Mouse (Mus musculus): ENCODE measurements around the gene Clrn2. TPM values are rescaled to one million over a fixed set of nuclear protein-coding genes. Genes with fewer than 3 reads are reported as not detected.

Gene Clrn2
- polyA plus RNA-seq (2012; rRNA removed) = not detected in 2 replicates

DNA sequence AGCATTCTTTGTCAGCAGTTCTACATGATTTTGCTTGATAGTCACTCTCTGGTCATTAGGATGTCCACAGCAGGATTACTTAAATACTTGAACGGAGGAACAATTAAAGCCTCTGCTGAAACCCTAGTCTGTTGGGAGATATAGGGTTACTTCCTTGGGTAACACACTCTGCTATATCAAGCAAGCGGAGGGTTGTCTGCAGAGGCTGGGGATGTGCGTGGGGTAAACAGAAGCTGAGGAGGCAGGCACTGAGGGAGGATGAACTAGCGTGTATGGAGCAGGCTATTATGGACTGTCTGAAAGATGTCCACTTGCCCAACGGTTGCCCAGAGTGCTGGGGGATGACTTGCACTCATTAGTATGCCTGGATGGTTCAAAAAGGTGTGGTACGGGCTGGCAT is at the start of gene Clrn2:
Clrn2 (plus strand) TSS at position 301 of the 400 bp plus-strand sequence.
- H3K27me3 ChIP-seq (ENCODE audit: control insufficient read depth, insufficient read depth, low read length) = no peaks in the 10 kb centered on the region
- no peak within 1 kb of the TSS for H3K4me3 ChIP-seq (replicated peaks; ENCODE audit: insufficient read depth, low read depth, low read length)
- H3K4me1 ChIP-seq (ENCODE audit: control insufficient read depth, insufficient read depth, low read length) = peaks cover 6% of the 10 kb centered on the region
- no peak within 1 kb of the TSS for H3K27ac ChIP-seq (ENCODE audit: insufficient read depth, low read length)
- WGBS = 73% methylated on average over 6 of the region's 6 CpGs
- TF ChIP-seq POLR2A (IDR thresholded peaks at IDR 0.05; ENCODE audit: borderline replicate concordance, insufficient read depth, low read length) (no peak), CTCF (IDR thresholded peaks at IDR 0.05; ENCODE audit: borderline replicate concordance, insufficient read depth, low read depth, low read length) (no peak)
- DNase-seq = no peak

- Histone ChIP-seq H3K4me3 (replicated peaks; ENCODE audit: insufficient read depth, low read depth, low read length) (no peak overlapping the region), H3K4me1 (ENCODE audit: control insufficient read depth, insufficient read depth, low read length) (no peaks in the 10 kb centered on the region), H3K27ac (ENCODE audit: insufficient read depth, low read length) (no peak overlapping the region), H3K27me3 (ENCODE audit: control insufficient read depth, insufficient read depth, low read length) (no peaks in the 10 kb centered on the region)
- no peak for DNase-seq
- TF ChIP-seq POLR2A (IDR thresholded peaks at IDR 0.05; ENCODE audit: borderline replicate concordance, insufficient read depth, low read length) = no peak
- no peak for TF ChIP-seq CTCF (IDR thresholded peaks at IDR 0.05; ENCODE audit: borderline replicate concordance, insufficient read depth, low read depth, low read length)
- 44% methylated on average over 2 of the region's 2 CpGs for WGBS
Measured at GRCm38 (mm10) chr5:45406129-45406528, 47.4 kb upstream of the Clrn2 start.

DNA sequence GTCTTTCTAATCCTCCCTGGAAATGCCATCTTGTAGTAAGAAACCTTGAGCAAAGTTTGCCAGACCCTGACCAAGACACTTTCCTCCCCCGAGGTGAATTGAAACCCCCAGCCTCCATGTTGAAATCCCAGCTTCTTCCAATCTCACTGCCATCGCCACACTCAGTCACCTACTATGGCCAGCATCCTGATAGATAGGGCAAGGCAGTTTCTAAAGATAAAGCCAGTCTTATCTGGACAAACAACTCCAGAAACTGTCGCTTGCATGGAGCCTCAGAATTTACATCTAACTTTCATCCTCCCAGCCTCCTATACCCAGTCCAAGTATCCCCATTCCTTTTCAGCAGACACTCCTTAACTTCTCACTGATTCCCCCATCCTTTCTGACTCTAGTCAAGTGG is 37.1 kb upstream of the Clrn2 start:
- Histone ChIP-seq H3K4me1 (ENCODE audit: control insufficient read depth, insufficient read depth, low read length) (no peaks in the 10 kb centered on the region), H3K4me3 (replicated peaks; ENCODE audit: insufficient read depth, low read depth, low read length) (no peak overlapping the region), H3K27ac (ENCODE audit: insufficient read depth, low read length) (no peak overlapping the region), H3K27me3 (ENCODE audit: control insufficient read depth, insufficient read depth, low read length) (no peaks in the 10 kb centered on the region)
- no peak for DNase-seq
- 92% methylated on average over 3 of the region's 3 CpGs for WGBS
- TF ChIP-seq POLR2A (IDR thresholded peaks at IDR 0.05; ENCODE audit: borderline replicate concordance, insufficient read depth, low read length) (no peak), CTCF (IDR thresholded peaks at IDR 0.05; ENCODE audit: borderline replicate concordance, insufficient read depth, low read depth, low read length) (no peak)

DNA sequence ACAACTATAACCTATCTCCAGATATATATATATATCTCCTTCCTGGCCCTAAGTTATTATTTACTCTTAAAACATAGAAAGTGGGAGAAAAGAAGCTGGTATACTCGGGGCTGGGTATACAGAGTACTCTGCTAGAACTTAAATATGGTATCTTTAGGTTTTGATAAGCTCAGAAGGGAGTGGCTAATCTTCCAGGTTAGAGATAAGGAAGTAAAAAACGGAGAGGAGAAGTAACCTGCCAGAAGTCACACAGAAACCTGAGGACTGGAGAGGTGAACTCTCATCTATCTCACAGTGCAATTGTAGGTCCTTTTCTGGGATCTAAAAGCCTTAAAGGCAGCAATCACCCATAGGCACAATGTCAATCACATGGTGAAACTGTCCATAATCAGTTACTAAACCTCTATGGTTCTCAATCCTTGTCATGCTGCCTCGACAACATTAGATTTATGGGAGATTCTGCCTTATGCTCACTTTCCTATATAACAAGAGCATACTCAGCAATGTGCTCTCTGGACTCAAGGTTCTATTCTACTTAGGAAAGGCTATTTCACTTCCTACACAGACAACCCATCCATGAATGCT is 35.6 kb upstream of the Clrn2 start:
- no peak overlapping the region for H3K4me3 ChIP-seq (replicated peaks; ENCODE audit: insufficient read depth, low read depth, low read length)
- H3K27ac ChIP-seq (ENCODE audit: insufficient read depth, low read length) = no peak overlapping the region
- no peak for DNase-seq
- H3K4me1 ChIP-seq (ENCODE audit: control insufficient read depth, insufficient read depth, low read length) = no peaks in the 10 kb centered on the region
- 74% methylated on average over 3 of the region's 3 CpGs for WGBS
- TF ChIP-seq CTCF (IDR thresholded peaks at IDR 0.05; ENCODE audit: borderline replicate concordance, insufficient read depth, low read depth, low read length) (no peak), POLR2A (IDR thresholded peaks at IDR 0.05; ENCODE audit: borderline replicate concordance, insufficient read depth, low read length) (no peak)
- H3K27me3 ChIP-seq (ENCODE audit: control insufficient read depth, insufficient read depth, low read length) = no peaks in the 10 kb centered on the region; the same call in 1 of the 2 replicates

GRCm38 (mm10) chr5:45419841-45420638 is 33.5 kb upstream of the Clrn2 start:
- 78% methylated on average over 10 of the region's 10 CpGs for WGBS
- Histone ChIP-seq H3K27ac (ENCODE audit: insufficient read depth, low read length) (no peak overlapping the region), H3K27me3 (ENCODE audit: control insufficient read depth, insufficient read depth, low read length) (no peaks in the 10 kb centered on the region; the same call in 1 of the 2 replicates), H3K4me3 (replicated peaks; ENCODE audit: insufficient read depth, low read depth, low read length) (no peak overlapping the region), H3K4me1 (ENCODE audit: control insufficient read depth, insufficient read depth, low read length) (0 out of 2 replicates have a peak, but pooled peaks cover 2% of the 10 kb centered on the region)
- TF ChIP-seq POLR2A (IDR thresholded peaks at IDR 0.05; ENCODE audit: borderline replicate concordance, insufficient read depth, low read length) (no peak), CTCF (IDR thresholded peaks at IDR 0.05; ENCODE audit: borderline replicate concordance, insufficient read depth, low read depth, low read length) (peak; percentile 27; the same call in 1 of the 2 replicates)
- DNase-seq = no peak

- Histone ChIP-seq H3K4me3 (replicated peaks; ENCODE audit: insufficient read depth, low read depth, low read length) (no peak overlapping the region), H3K4me1 (ENCODE audit: control insufficient read depth, insufficient read depth, low read length) (0 out of 2 replicates have a peak, but pooled peaks cover 2% of the 10 kb centered on the region), H3K27me3 (ENCODE audit: control insufficient read depth, insufficient read depth, low read length) (no peaks in the 10 kb centered on the region; the same call in 1 of the 2 replicates), H3K27ac (ENCODE audit: insufficient read depth, low read length) (no peak overlapping the region)
- TF ChIP-seq CTCF (IDR thresholded peaks at IDR 0.05; ENCODE audit: borderline replicate concordance, insufficient read depth, low read depth, low read length) (no peak), POLR2A (IDR thresholded peaks at IDR 0.05; ENCODE audit: borderline replicate concordance, insufficient read depth, low read length) (no peak)
- WGBS = 66% methylated on average over 12 of the region's 12 CpGs
- DNase-seq = no peak
Measured at GRCm38 (mm10) chr5:45421881-45422844, 31.4 kb upstream of the Clrn2 start.
